Mouse (Mus musculus) layer of hippocampus, postnatal 36 days (tissue): ENCODE results near the gene Snx29. TPM values are rescaled to one million over a fixed set of nuclear protein-coding genes. Genes with fewer than 3 reads are reported as not detected.

Experiments
- DNase-seq, 2 experiments: peaks; one replicate each; pipeline ENCODE4 v3.0.0; 2022
- total RNA-seq, 2 experiments: library from RNA; stranded (reverse); gene quantifications; 2 replicates each; pipeline ENCODE4 v1.2.3; 2021

Snx29 gene
- total RNA-seq, 2 experiments from 2014 or later: 23.4 to 31.6 TPM

DNA sequence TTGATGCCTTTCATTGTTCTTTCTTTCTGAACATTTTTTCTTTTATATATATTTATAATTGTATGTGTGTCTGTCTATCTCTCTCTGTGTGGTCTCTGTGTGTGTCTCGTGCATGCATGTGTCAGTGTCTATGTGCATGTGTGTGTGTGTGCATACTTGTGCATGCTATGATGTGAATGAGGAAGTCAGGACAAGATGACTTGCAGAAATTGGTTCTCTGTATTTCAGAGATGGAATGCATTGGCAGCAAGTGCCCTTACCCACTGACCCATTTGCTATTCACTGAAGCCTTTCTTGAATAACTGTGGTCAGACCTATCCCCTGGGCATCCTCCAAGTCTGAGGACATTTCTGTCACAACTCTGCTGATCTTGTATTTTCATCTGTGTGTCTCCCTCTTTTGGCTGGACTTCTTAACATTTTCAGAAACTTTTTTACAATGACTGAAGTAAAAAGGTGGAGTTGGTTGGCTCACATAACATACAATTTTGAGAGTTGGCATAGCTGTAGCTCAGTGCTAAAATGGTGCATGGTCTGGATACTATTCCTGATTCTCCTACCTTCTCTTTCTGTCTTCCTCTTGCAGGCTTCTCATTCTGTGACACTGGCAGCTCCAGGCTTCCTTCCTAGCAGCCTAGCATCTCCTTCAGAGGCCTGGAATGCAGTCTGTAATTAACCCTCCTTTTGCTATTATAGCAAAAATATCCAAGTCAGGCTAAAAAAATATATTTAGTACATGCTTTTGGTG, 278.8 kb downstream of the Snx29 start:
- DNase-seq: no peak

DNA sequence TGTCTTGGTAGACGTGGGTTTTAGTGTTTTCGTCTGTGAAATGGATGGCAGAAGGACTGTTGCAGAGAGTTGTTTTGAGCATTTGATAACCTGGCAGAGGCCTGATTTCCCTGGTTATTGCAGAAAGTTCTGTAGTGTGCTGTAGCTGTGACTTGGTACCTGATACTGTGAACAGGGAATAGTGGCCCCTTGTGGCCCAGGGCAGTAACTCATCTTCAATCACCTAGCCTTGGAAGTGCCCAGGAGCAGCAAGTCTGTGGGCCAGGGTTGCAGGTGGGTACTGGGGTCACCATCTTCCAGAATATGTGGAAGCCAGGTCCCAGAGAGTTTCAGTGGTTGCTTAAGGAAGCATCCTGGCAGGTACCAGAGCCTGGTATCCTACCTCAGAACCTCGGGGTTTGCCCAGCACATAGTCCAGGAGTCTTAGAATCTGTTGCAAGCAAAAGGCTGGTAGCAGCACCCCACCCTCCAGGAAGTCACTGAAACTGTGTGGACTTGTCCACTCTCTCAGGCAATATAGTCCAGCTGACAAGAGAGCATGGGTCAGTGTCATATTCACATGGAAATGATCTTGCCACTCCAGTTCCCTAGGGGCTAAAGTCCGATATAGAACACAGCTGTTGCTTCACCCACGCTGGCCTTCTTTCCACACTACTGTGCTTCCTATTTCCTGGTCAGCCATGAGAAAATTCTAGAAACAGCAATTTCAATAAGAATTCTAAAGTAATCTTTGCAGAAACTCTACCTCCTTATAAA, 281.1 kb downstream of the Snx29 start:
- DNase-seq: no peak

DNA sequence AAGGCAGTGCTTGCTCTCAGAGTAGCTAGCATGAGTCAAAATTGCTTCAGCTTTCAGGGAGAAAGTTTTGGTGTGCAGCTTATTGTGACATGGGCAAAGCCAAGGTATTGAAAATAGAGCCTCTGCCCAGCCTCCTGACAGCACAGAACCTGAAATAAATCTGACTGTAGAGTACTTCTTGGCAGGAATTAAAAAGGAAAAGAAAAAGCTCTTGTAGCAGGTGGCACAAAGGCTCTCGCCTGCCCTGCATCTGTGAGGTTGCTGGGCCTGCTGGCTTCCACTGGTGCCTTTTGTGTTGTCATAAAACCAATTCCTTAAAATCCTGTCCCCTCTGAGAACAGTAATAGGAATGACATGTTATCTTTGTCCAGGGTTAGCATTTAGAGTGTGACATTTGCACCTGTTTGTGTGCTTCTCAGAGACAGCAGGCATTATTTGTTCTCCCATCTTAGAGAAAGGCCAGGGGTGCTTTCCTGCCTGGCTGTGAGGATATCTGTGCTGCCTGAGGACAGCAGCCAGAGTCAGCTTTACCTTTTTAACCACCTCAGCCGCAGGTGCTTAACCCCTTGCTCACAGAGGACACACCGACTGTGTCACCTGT, 289.9 kb downstream of the Snx29 start:
- no peak for DNase-seq

DNA sequence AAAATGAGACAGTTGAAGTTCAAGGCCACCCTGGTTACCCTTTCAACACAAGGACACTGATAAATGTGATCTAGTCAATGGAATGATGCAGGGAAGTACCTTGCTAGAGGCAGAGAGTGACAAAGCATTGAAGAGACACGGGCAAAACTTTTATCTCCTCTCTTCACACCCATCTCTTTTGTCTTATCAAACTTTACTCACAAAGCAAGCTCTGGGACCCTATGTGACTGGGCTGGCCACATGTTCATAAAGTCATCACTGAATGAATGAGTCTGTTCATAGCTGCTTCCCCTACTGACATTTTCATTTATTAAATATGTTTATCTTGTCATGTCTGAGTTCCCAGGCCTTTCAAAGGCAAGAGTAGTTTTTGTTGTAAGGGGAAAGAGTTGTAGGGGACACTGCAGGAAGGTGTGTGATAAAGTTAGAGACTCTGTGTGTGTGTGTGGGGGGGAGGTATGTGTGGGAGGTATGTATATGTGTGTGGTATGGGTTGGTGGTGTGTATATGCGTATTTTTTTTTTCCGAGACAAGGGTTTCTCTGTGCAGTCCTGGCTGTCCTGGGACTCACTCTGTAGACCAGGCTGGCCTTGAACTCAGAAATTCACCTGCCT, 291.8 kb downstream of the Snx29 start:
- DNase-seq: no peak

DNA sequence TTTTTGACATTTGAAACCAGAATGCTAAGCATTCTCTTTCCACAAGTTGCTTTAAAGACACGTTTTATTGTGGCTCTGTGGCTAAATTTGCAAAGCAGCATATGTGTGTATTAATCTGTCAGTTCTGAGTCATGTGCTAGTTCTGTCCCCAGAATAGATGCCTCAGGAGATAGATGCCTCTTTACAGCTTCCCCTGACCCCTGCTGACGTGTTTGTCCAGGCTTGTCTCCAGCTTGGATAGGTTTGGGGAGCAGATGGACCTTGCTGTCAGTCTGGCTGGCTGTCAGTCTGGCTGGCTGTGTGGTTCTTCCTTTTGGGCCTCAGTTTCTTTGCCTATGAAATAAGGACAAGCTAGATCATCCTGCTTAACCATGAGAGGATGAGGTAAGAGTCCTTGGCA, 292.9 kb downstream of the Snx29 start:
- DNase-seq: peak in 1 of 2 experiments; percentile 19

DNA sequence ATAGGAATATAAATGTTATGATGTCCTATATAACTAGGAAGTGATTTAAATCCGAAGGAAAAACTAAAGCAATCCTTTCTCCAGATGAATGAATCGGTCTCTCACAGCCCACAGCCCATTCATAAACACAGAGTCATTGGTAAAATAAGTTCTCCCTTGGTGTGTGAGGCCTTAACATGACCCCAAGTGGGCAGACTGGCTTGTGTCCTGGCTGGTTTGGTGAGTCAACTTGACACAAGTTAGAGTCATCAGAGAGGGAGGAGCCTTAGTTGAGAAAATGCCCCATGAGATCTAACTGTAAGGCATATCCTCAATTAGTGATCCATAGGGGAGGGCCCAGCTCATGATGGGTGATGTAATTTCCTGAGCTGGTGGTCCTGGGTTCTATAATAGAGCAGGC, 297.2 kb downstream of the Snx29 start:
- DNase-seq: no peak

DNA sequence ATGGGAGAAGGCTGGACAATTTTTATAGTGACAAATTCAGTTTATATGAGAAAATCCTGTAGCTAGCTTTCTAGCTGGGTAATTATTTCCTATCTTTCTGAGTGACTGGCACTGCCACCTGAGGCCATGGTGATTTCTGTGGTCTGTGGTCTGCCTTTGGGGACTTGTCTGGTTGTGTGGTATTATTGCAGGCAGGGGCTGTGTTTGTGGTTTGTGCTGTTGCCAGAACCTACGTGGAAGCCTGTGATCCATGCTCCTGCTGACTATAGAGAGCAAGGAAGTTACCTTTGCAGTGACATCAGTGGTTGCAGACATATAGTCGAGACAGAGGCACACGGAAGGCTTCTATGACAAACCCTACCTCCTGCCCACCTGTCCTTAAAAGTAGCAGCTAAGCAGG, 298.3 kb downstream of the Snx29 start:
- no peak for DNase-seq

DNA sequence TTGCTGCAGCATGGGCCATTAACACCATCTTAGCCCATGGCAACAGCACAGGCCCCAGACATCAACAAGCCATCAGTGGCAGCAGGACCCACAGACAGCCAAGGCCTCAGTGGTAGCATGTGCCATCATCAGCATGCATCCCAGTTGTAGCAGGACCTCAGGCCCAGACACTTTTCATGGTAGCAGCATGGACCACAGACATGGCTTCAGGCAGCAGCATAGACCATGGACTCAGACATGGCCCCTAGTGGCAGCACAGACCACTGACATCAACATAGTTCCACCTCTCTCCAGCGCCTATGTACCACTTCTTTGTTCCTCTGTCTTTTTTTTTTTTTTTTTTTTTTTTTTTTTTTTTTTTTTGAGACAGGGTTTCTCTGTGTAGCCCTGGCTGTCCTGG, 299.0 kb downstream of the Snx29 start:
- no peak for DNase-seq

DNA sequence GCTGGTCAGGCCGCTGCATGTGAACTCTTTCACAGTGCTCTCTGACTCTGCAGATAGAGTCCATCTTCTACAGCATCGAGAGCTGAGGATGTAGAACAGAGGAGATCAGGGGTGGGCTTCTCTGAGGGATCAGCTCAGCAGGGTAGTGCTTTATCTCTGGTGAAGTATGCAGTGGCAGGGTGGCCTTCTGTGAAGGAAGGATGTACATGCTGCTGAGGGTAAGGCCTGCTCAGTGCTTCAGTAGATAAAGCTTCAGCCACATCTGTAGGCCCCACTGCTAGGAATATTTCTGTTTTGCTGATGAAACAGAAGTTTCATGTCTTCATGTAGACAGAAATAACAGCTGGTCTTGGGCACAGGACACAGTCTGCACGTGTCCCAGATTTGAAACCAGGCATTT, 300.3 kb downstream of the Snx29 start:
- DNase-seq: no peak

DNA sequence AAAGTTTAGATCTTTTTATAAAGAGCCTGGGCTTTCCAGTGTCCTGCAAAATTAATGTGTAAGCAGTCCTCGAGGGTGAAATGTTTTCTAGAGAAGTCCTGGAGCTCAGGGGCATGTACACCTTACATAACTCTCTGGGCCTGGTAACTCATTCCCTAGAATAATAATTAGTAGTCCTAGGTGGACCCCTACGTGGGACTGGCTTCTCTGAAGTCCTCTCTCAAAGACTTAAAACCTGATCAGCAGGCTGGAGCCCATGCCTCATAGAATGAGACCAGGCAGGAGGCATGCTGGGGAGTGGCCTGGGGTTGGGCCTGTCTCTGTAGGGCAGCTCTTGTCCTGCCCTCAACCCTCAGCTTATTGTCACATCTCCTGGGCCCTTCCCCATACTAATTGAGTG, 301.4 kb downstream of the Snx29 start:
- no peak for DNase-seq

DNA sequence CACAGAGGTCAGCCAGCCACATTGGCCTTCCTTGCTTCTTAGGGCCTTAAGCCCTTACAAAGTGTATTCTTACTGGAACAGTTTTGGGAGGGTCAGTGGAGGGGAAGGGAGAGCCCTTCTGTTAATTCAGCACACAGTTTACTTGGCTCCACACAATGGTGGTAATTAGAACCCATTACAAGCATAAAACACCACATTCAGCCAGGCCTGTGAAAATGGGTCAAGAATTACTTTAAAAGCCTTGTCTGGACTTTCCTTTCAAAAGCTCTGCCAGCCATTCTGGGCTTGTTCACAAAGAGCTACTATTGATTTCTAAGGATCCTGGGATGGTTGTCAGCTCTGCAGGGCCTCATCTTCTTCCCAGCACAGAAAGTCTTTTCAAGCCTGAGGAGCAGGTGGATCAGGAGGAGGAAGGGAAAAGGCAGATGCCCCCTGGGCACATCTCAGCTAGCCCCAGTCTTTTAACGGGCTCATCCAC, 303.3 kb downstream of the Snx29 start:
- no peak for DNase-seq

DNA sequence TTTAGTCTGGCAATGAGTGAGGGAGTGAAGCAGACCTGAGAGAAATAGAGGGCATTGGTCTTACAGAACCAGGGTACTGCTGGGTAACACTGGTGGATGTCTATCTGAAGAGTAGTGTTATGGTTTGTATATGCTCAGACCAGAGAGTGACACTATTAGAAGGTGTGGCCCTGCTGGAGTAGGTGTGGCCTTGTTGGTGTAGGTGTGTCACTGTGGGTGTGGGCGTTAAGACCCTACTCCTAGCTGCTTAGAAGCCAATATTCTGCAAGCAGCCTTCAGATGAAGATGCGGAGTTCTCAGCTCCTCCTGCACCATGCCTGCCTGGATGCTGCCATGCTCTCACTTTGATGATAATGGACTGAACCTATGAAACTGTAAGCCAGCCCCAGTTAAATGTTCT, 303.9 kb downstream of the Snx29 start:
- DNase-seq: no peak

DNA sequence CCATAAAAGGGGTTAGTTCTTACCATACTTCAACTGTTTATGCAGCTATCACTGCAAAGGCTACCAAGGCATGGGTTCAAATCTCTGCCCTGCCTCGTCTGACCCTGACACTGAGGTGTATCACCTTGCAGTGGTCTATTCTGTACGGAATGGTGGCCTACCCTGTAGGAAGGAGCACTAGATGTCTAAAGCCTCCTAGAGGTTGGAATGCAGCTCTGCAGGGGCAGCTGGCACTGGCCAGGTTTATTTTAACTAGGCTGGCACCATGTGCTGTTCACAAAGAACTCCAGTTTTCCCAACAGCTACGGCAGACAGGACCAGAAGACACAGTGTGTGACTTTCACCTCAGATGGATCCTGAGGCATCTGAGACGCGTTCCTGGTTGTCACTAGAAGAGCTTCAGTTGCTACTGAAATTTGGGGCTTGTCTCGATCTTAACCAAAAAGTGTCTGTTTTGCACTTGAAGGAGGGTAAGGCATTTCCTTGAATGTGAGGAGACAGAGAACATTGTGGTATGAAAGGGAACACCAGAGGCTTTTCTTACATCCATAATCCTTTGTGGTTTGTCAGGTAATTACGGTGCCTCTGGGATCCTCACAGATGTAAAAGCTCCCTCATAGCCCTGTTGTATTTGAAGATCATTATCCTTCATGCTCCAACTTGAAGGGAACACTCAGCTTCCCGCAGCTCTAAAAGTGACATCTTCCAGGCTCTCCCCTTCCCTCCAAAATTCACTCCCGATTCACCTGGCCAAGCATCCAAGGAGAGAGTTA, 305.3 kb downstream of the Snx29 start:
- no peak for DNase-seq

DNA sequence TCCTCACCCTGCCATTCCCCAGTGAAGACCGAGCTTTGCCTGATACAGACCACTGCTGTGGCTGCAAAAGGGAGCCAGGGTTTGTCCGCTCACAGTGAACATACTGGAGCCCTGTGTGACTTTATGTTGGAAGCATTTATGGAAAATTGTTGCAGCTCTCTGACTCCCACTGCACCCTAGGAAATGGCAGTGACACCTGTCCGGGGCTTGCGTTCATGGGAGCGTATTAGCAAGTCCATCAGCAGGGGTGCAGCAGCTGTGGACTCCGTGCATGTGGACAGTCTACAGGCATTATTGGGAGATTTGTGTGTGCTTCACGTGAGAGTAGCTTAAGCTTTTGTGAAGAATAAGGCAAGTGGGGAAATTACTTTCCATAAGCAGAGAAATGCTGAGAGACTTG, 307.0 kb downstream of the Snx29 start:
- DNase-seq: no peak

DNA sequence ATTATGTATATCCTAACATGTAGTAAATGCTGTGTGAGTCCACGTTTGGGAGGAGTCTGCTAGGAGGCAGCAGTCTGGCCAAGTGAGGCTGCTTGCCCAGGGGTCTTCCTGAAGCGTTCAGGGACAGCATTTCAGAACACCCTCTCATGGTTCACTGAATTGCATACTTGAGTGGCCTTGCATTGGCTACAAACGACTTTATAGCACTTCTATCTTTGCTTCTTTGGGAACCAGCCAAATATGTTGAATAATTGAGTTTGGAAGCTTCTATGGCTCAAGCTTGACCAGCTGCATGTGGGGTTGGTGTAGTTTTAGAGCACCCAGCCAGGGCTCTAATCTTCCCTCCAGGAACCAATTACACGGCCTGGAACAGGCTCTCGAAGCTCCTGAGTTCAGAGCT, 307.8 kb downstream of the Snx29 start:
- no peak for DNase-seq

DNA sequence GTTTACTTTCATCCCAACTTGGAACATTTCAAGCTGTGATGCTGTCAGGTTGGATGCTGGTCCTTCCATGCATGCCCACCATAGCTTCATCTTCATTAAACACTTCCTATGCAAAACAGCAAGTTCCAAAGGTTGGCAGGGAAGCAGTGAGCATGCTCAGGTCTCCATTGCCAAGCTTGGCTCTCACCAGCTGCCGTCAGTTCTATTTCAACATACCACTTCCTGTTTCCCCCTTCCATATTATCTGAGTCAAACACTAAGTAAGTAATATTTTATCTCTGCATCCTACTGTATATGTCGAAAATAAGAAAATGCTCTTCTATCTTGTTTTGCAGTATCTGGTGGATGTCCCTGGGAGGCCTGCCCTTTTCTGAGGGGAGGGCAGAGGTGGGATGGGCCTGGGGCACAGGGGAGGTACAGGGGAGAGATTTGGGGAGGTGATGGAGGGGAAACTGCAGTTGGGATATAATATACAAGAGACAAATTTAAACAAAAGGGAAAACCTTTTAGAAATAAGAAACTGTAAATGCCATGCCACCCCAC, 309.6 kb downstream of the Snx29 start:
- DNase-seq: no peak

DNA sequence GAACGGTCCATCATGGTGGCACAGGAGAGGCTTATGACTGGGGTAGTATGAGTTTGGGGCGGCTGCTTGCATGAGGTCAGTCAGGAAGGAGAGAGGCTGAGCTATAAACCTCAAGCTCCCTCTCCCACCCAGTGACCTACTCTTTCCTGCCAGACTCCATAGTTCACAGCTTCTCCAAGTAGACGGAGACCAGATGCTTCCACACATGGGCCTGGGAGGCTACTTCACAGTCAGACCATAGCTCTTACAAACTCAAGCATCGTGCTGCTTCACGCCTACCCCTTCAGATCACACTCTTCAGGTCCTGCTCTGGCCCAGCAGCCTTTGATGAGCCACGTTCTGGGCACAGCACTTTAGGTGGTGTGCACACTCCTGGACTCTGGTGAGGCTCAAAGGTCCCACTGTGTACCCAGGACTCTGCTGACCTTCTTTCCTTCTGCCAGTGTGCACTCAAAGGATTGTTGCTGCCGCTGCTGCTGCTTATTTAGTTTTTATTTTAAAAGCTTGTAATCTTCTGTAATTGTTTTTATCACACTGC, 313.6 kb downstream of the Snx29 start:
- no peak for DNase-seq

DNA sequence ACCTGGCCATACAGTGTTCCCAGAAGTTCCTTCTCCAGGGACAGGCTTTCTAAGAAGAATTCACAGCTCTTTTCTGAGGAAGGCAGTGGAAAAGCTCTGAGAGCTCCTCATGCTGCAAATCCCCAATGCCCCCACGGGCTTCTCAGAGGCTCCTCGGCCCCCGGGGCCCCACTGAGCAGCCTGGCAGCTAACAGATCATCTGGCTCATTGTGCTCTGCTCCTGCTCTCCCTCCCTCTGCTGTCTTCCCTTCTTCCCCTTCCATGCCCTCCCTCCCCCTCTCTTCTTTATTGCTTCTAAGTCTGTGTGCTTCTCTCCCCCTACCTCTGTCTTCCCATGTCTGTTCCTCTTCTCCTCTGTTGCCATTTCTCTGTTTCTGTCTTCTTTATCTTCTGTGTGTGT, 314.2 kb downstream of the Snx29 start:
- DNase-seq: no peak

DNA sequence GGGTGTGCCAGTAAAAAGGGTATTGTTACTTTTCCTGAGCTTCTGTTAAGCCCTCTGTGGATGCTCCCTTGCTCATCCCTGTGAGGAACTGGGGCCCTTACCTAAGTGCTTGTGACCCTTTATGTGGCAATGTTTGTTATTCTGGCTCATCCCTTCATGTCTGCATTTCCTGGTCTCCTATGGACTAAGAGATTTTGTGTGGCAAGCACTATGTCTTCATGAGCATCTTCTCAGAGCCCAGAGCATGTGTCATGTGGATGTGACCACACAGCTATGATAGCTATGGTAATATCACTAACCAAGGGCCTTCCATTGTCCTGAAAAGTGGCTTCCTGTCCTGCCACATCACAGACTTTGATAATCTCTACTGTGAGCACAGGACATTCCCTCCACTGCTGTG, 315.1 kb downstream of the Snx29 start:
- DNase-seq: no peak

DNA sequence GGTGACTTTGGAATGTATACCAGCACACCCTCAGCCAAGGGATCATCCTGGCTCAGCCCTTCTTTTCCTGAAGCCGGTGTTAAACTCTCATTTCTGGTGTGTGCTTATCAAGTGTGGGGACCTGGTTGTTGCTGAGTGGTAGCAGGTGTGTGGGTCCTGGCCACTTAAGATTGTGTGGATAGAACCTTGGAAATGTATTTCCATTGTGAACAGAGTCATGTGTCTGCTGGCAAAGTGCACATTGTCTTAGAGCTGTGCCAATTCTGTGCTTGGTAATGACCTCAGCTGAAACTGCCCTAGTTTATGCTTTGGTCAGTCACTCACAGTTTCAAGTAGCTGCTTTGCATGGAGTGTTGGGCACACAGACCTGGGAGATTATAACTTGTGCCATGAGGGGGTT, 316.0 kb downstream of the Snx29 start:
- no peak for DNase-seq

DNA sequence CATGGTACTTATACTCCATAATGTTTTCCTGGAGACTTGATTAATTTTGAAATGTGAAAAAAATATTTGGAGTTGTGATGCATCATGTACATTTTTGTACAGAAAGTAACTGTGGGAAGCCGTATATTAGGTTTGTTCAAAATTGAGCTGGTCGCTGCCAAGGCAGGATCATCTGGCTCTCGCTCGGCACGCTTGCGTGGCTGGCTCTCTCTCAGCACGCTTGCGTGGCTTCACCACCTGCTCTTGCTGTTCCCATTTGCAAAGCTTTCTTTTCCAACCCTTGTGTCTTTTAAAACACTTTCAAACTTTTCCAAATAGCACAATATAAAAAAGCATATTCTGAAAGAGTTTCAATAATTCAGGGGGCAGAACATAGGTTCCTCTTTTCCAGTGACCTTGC, 317.2 kb downstream of the Snx29 start:
- DNase-seq: peak; percentile 46 to 50

DNA sequence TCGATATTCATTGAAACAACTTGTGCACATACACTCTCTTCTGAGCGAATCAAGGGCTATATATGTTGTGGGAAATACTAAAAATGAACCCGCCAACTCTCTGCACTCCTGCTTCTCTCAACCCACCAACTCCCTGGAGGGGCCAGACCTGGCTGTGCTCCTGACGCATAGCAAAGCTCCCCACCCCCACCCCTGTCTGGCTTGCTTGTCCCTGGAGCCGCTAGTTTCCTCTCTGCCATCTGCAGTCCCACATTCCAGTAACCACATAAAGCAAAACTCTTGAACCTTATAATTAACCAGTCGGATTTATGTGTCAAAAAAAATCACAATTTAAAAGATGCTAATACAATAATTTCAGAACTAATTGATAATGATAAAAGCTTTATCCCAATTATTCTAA, 320.9 kb downstream of the Snx29 start:
- DNase-seq: no peak
